Mouse (Mus musculus): ENCODE measurements around the gene Spef1. TPM values are rescaled to one million over a fixed set of nuclear protein-coding genes. Genes with fewer than 3 reads are reported as not detected.
"Not testable (repeated sequence)": the region's sequence is repeated elsewhere in the genome, so short reads cannot be mapped to it uniquely, and the experiment has no call there.

The Spef1 gene
- polyA plus RNA-seq (2015; fragmentation: Nextera tagmentation; extraction: Ambion mirVana) = 7.6 and 8.0 TPM in 2 replicates

DNA sequence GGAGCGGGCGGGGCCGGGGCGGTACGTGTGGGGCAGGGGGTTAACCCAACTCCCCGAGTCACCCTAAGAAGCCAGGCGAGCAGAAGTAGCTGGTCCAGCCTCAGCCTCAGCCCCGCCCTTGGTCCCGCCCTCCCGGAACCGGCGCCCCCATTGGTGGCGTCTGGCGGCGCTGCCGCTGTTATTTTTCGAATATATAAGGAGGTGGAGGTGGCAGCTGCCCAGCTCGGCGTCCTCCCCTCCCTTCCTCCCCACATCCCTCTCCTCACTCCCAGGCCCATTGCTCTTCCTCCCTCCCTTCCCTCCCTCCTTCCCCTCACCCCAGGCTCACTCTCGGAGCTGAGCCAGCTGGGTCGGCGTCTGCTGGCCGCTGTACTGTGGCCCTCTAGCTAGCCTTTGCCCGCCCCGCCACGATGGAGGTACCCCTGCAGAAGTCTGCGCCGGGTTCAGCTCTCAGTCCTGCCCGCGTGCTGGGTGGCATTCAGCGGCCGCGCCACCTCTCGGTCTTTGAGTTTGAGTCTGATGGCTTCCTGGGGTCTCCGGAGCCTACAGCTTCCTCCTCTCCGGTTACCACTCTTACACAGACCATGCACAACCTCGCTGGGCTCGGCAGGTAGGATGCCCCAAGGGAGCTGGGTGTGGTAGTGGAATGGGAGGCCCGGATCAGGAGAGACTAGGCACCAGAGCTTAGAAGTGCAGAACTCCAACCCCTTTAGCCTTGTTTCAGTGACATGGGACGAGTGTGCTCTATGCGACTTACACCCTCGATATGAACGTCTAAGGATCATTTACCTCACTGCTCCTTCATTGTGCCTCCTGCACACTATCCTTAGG lies at the start of gene Spef1, which contains the start of gene Cdc25b:
Gene Spef1 (minus strand): TSS at position 512 of the 831 bp plus-strand sequence.
Gene Cdc25b (plus strand): TSS at position 179 of the 831 bp plus-strand sequence.
- Histone ChIP-seq H3K4me3 (replicated peaks) (peak within 1 kb of the TSS; percentile 65), H3K4me1 (peaks cover 41% of the 10 kb centered on the region), H3K9ac (replicated peaks) (peak within 1 kb of the TSS; percentile 71), H3K4me2 (peak within 1 kb of the TSS; percentile 88), H3K27ac (replicated peaks) (peak within 1 kb of the TSS; percentile 78), H3K9me3 (replicated peaks) (no peaks in the 10 kb centered on the region), H3K27me3 (replicated peaks) (no peaks in the 10 kb centered on the region), H3K36me3 (no peaks in the 10 kb centered on the region)
- peak; percentile 88 for ATAC-seq (ENCODE audit: low FRiP score)
- under 1% methylated on average over 43 of the region's 43 CpGs for WGBS

DNA sequence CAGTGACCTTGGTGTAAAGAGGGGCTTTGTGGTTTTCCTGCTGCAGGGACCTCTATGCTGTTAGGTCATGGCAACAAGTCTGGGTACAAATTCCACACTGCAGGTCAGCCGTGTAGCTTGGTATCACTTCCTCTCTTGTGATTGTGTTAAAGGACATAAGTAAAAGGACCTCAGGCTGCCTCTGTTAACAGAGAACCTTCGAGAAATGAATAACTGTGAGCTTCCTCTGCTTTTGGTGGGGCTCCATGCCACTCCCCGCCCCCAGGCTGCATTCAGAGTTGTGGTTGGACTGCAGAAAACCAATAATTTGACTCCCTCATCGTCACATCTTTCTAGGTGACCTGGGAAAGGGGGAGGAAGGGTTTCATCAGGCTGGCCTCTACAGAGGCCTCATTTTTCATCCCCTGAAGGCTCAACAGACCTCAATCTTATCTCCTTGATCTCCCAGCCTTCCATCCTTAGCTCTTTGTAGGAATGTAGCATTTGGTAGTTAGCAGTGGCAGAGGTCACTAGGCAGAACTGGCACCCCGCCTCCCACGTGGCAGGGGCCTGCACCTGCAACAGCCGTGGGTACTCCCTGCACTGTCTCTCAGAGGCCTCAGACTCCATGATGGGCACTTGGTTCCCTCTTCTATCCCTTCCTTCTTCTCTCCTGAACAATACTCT lies 48.0 kb upstream of the Spef1 start:
- H3K4me2 ChIP-seq = peak overlapping the region; percentile 81; the same call in 1 of the 2 replicates
- H3K9ac ChIP-seq (replicated peaks) = no peak overlapping the region
- H3K27ac ChIP-seq (replicated peaks) = no peak overlapping the region
- ATAC-seq (ENCODE audit: low FRiP score) = no peak
- 82% methylated on average over 7 of the region's 7 CpGs for WGBS
- peak overlapping the region; percentile 52; the same call in 1 of the 2 replicates for H3K4me3 ChIP-seq (replicated peaks)
- no peaks in the 10 kb centered on the region for H3K27me3 ChIP-seq (replicated peaks)
- H3K36me3 ChIP-seq = no peaks in the 10 kb centered on the region
- no peaks in the 10 kb centered on the region for H3K9me3 ChIP-seq (replicated peaks)
- peaks cover 18% of the 10 kb centered on the region for H3K4me1 ChIP-seq

DNA sequence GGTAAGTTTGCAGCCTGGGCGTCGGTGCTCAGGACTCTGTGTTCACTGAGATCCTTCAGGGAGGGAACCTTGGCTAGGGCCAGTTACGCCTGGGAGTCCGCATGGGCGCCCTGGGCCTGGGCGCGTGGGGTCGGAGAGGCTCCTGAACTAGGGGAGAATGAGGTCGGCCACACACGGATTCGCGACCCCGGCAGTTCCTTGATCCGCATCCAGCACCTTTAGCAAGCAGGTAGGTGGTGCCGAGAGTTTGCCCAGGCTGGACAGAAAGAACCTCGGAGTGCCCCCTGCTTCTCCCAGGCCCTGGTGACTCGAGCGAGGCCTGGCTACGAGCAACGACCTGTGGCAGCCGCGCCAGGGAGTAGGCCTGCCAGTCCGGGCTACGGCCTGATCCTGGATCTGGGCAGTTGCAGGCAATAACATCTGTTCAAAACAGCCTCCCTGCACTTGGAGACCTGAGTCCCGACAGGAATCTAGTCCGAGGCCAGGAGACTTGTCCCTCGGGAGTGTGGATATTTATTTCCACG lies 47.1 kb upstream of the Spef1 start:
- Histone ChIP-seq H3K27me3 (replicated peaks) (no peaks in the 10 kb centered on the region), H3K4me1 (peaks cover 18% of the 10 kb centered on the region), H3K27ac (replicated peaks) (no peak overlapping the region), H3K9ac (replicated peaks) (peak overlapping the region; percentile 47), H3K36me3 (no peaks in the 10 kb centered on the region), H3K4me3 (replicated peaks) (peak overlapping the region; percentile 52), H3K9me3 (replicated peaks) (no peaks in the 10 kb centered on the region), H3K4me2 (peak overlapping the region; percentile 81)
- WGBS = 12% methylated on average over 28 of the region's 28 CpGs
- peak; percentile 32; the same call in 1 of the 2 replicates for ATAC-seq (ENCODE audit: low FRiP score)

DNA sequence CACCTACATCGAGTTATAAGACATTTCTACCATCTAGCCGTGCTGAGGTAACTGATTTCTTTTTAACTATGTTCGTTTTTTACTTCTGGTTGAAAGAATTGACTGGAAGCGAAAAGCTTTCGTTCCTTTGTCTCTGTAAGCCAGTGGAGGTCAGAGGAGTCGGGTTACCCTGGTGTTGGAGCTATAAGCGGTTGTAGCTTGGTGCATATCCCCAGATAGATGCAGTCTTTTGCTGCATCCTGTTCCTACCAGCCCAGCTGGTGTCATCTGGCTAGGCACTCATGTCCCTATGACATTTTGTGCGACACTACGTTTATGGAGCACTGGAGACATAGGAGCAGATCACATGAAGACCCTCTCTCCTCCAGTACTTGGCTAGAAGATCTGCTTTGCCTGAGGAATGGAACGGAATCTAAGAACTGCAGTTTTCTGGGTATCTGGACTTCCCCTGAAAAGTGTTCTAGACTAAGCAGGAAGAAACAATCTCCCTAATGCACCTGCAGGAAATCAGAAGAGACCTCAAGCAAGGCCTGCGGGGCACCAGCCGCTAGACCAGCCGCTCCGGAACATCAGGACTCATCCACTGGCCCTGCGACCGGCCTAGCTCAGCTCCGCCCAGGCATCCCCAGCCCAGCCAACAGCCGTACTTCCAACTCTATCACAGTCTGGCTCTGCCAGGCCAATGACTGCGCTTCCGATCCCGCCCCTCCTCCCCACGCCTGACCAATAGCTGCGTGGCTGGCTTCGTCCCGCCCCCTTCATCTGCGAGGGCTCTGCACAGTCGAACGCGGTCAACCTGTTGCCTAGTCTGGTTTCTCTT lies 46.4 kb upstream of the Spef1 start, which contains the start of gene Mavs:
Gene Mavs (plus strand): TSS at position 757 of the 820 bp plus-strand sequence.
- H3K4me3 ChIP-seq (replicated peaks) = peak within 1 kb of the TSS; percentile 52
- H3K4me1 ChIP-seq = peaks cover 18% of the 10 kb centered on the region
- H3K27me3 ChIP-seq (replicated peaks) = no peaks in the 10 kb centered on the region
- no peaks in the 10 kb centered on the region for H3K9me3 ChIP-seq (replicated peaks)
- no peaks in the 10 kb centered on the region for H3K36me3 ChIP-seq
- peak within 1 kb of the TSS; percentile 81 for H3K4me2 ChIP-seq
- peak within 1 kb of the TSS; percentile 47 for H3K9ac ChIP-seq (replicated peaks)
- 12% methylated on average over 29 of the region's 29 CpGs for WGBS
- H3K27ac ChIP-seq (replicated peaks) = peak within 1 kb of the TSS; percentile 62; the same call in 1 of the 2 replicates
- ATAC-seq (ENCODE audit: low FRiP score) = peak; percentile 100

DNA sequence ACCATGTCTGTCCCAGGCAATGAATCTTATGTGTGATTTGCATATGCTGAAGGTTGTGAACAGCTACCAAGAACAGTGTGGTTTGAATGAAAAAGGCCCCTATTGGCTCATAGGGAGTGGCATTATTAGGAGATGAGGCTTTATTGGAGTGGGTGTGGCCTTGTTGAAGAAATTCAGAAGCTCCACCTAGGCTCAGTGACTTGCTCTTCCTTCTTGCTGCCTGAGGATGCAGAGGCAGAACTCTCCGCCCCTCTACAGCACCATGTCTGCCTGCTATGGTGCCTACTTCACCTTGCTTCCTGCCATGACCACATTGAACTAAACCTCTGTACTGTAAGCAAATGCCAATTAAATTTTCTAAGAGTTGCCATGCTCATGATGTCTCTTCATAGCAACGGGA lies 45.5 kb upstream of the Spef1 start:
- no peaks in the 10 kb centered on the region for H3K9me3 ChIP-seq (replicated peaks)
- H3K27ac ChIP-seq (replicated peaks) = no peak overlapping the region
- no peak for ATAC-seq (ENCODE audit: low FRiP score)
- 75% methylated on average over 2 of the region's 2 CpGs for WGBS
- no peak overlapping the region for H3K4me2 ChIP-seq
- H3K4me3 ChIP-seq (replicated peaks) = no peak overlapping the region
- H3K9ac ChIP-seq (replicated peaks) = no peak overlapping the region
- peaks cover 18% of the 10 kb centered on the region for H3K4me1 ChIP-seq
- no peaks in the 10 kb centered on the region for H3K36me3 ChIP-seq
- no peaks in the 10 kb centered on the region for H3K27me3 ChIP-seq (replicated peaks)

DNA sequence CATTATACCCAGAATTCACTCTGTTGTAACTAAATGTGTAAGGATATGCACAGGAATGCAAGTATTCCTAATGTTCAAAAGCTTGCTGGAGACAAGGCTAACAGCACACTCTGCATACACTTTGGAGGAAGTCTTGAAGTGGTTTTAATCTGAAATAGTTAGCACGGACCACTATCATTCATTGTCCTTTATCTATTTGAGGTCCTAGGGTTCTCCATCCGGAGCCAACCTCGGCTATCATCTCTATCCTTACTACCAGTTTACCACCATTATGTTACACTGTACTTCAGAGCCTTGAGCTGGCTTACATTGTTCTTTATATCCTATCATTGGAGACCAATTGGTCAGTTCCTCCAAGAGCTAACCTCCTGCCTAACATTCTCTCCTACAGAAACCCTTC lies 40.2 kb upstream of the Spef1 start:
- no peak overlapping the region for H3K4me3 ChIP-seq (replicated peaks)
- H3K4me2 ChIP-seq = no peak overlapping the region
- H3K27ac ChIP-seq (replicated peaks) = no peak overlapping the region
- no peak overlapping the region for H3K9ac ChIP-seq (replicated peaks)
- H3K36me3 ChIP-seq = no peaks in the 10 kb centered on the region
- no peaks in the 10 kb centered on the region for H3K27me3 ChIP-seq (replicated peaks)
- no peaks in the 10 kb centered on the region for H3K4me1 ChIP-seq
- no peak for ATAC-seq (ENCODE audit: low FRiP score)
- WGBS = 94% methylated on average over 3 of the region's 3 CpGs
- H3K9me3 ChIP-seq (replicated peaks) = no peaks in the 10 kb centered on the region

DNA sequence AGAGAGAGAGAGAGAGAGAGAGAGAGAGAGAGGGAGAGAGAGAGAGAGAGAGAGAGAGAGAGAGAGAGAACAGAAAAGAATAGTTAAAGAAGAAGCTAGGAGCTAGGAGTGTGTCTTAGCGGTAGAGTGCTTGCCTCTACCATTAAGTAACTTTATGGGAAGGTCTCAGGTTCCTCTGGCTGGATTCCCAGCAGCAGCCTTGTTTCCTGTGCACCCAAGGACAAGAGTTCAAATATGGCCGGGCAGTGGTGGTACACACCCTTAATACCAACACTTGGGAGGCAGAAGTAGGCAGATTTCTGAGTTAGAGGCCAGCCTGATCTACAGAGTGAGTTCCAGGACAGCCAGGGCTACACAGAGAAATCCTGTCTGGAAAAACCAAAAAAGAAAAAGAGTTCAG lies 39.6 kb upstream of the Spef1 start:
- not testable (repeated sequence) for H3K27ac ChIP-seq (replicated peaks); H3K4me2 ChIP-seq; H3K9ac ChIP-seq (replicated peaks); H3K4me3 ChIP-seq (replicated peaks); H3K36me3 ChIP-seq; H3K27me3 ChIP-seq (replicated peaks); H3K4me1 ChIP-seq; ATAC-seq (ENCODE audit: low FRiP score); H3K9me3 ChIP-seq (replicated peaks)
- WGBS = 82% methylated on average over 2 of the region's 2 CpGs

DNA sequence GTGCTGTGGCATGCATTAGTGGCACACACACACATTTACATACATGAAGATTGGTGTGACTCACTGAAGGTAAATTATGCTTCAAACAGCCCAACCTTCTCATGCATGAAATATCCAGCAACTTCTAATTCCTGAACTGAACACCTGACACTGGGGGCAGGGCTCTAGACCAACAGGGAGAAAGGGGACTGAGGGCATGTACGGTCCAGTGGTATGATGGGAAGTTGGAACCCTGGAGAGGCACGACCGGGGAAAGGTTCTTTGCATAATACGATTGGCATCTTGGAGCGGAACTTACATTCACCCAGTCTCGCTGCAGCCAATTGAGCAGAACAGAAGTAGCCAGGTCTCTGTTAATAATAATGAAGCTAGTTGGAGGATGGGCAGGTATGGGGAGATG lies 38.1 kb upstream of the Spef1 start:
- Histone ChIP-seq H3K27me3 (replicated peaks) (no peaks in the 10 kb centered on the region), H3K27ac (replicated peaks) (no peak overlapping the region), H3K36me3 (no peaks in the 10 kb centered on the region), H3K4me2 (no peak overlapping the region), H3K4me1 (no peaks in the 10 kb centered on the region), H3K9ac (replicated peaks) (no peak overlapping the region), H3K4me3 (replicated peaks) (no peak overlapping the region), H3K9me3 (replicated peaks) (no peaks in the 10 kb centered on the region)
- ATAC-seq (ENCODE audit: low FRiP score) = no peak
- WGBS = 84% methylated on average over 6 of the region's 6 CpGs

DNA sequence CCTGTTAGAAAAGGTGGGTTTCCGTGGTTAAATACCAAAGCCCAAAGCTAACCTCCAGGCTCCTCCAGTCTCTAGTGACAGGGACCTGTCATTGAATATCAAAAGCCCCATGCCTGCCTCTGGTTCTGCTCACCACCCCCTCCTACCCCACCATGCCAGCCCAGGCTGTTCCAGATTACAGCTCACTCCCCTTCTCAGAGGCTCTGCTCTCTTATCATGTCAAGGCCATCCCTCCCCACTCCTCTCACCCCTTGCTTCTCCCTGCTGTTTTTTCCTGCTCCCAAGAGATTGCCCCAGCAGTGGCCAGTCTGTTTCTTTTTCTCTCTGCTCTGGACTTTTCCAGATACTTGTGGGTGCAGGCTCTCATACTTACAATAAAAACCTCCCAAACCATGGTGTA lies 36.5 kb upstream of the Spef1 start:
- Histone ChIP-seq H3K36me3 (no peaks in the 10 kb centered on the region), H3K4me2 (no peak overlapping the region), H3K9me3 (replicated peaks) (no peaks in the 10 kb centered on the region), H3K4me1 (no peaks in the 10 kb centered on the region), H3K4me3 (replicated peaks) (no peak overlapping the region), H3K27me3 (replicated peaks) (no peaks in the 10 kb centered on the region), H3K27ac (replicated peaks) (no peak overlapping the region), H3K9ac (replicated peaks) (no peak overlapping the region)
- ATAC-seq (ENCODE audit: low FRiP score) = no peak
- 58% methylated on average over 1 of the region's 1 CpGs for WGBS

DNA sequence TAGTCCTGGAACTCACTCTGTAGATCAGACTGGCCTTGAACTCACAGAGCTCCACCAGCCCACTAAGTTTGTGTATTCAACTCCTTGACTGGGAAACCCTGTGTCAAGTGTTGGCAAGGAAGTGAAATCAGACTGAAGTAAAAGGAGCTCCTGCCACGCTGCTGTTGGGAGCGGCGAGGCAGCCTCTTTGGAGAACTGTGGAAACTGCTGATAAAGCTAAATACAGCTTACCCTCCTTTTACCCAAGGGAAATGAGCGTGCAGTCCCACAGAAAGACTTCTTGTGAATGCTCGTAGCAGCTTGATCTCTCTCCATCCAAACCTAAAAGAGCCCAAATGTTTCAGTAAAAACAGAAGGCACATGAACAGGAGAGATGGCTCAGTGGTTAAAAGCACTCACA lies 35.5 kb upstream of the Spef1 start:
- Histone ChIP-seq H3K9me3 (replicated peaks) (no peaks in the 10 kb centered on the region), H3K27me3 (replicated peaks) (no peaks in the 10 kb centered on the region), H3K9ac (replicated peaks) (no peak overlapping the region), H3K36me3 (no peaks in the 10 kb centered on the region), H3K4me1 (no peaks in the 10 kb centered on the region), H3K4me2 (no peak overlapping the region), H3K4me3 (replicated peaks) (no peak overlapping the region), H3K27ac (replicated peaks) (no peak overlapping the region)
- no peak for ATAC-seq (ENCODE audit: low FRiP score)
- 62% methylated on average over 5 of the region's 5 CpGs for WGBS

DNA sequence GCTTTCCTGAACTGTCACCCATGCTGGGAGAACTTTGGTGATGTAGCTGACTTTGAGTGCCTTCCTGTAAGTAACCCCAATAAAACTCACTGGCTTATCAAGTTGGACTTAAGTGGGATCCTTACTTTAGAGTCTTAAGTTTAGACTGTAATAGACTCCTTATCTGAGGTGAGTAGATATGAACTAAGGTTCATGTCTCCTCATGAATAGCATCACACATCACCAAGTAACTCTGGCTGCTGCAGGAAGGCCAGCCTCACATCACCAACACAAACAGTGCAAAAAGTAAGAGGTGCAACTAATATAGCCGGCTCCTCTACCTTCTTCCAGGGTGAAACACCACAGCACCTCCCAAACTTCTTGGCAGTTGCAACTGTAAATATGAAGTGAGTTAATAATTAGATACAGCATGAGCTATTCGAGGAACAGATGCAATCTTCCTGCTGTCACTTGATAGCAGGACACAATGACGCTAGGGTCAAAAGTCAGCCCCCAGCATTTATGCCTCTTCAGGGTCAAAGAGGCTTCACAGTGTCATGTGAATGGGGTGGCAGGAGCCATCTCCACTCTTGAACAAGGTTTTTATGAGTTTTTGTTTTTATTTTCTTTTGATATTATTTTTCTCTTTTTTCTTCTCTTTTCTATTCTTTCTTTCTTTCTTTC lies 34.9 kb upstream of the Spef1 start:
- H3K4me1 ChIP-seq = no peaks in the 10 kb centered on the region

More for the DNA sequence above, 34.9 kb upstream of the Spef1 start:
- Histone ChIP-seq H3K27ac (replicated peaks) (no peak overlapping the region), H3K9ac (replicated peaks) (no peak overlapping the region), H3K4me3 (replicated peaks) (no peak overlapping the region), H3K9me3 (replicated peaks) (no peaks in the 10 kb centered on the region), H3K36me3 (no peaks in the 10 kb centered on the region), H3K27me3 (replicated peaks) (no peaks in the 10 kb centered on the region), H3K4me2 (no peak overlapping the region)
- ATAC-seq (ENCODE audit: low FRiP score) = no peak
- 84% methylated on average over 3 of the region's 3 CpGs for WGBS

All from neural tube, embryonic 15.5 days (tissue).